Mouse (Mus musculus) MEL (cell line): ENCODE data around the gene Cisd3. TPM values are rescaled to one million over a fixed set of nuclear protein-coding genes. Genes with fewer than 3 reads are reported as not detected.

Experiments
- DNase-seq: peaks from one replicate; pipeline ENCODE4 v3.0.0; 2011; ENCODE audit warnings: low read depth, low spot score
- H3K27ac ChIP-seq: 2 replicates; pipeline ENCODE4 v1.5.1; 2012; ENCODE audit warnings: low read depth, mild to moderate bottlenecking, control low read depth, low read length, moderate library complexity; ENCODE audit not compliant: control insufficient read depth
- H3K27me3 ChIP-seq, 2 experiments: fragments of 150-350 bp in 1 of 2; sonication (generic) in 1 of 2; 2 replicates each; pipeline ENCODE4 v1.6.1; 2012; ENCODE audit warnings: low read length in 2 of 2, mild to moderate bottlenecking in 2 of 2, improper control_type of control experiment in 1 of 2, moderate library complexity in 1 of 2; ENCODE audit not compliant: insufficient read depth in 2 of 2, control insufficient read depth in 1 of 2
- H3K36me3 ChIP-seq, 2 experiments: 2 replicates each; pipeline ENCODE4 v1.6.1; 2012 to 2014; ENCODE audit warnings: low read length in 2 of 2, improper control_type of control experiment in 1 of 2, inconsistent platforms in 1 of 2, mild to moderate bottlenecking in 1 of 2; ENCODE audit not compliant: insufficient read depth in 2 of 2, control insufficient read depth in 1 of 2
- H3K4me1 ChIP-seq, 2 experiments: fragments of 150-350 bp in 1 of 2; sonication (generic) in 1 of 2; 2 replicates each; pipeline ENCODE4 v1.6.1; 2012; ENCODE audit warnings: low read length in 2 of 2, improper control_type of control experiment in 1 of 2, mild to moderate bottlenecking in 1 of 2; ENCODE audit not compliant: insufficient read depth in 2 of 2, control insufficient read depth in 1 of 2
- H3K4me3 ChIP-seq, 2 experiments: fragments of 150-350 bp in 1 of 2; sonication (generic) in 1 of 2; 2 replicates each; pipeline ENCODE4 v1.5.1; 2012; ENCODE audit warnings: low read depth in 2 of 2, low read length in 2 of 2, mild to moderate bottlenecking in 2 of 2, moderate library complexity in 2 of 2, control low read depth in 1 of 2, improper control_type of control experiment in 1 of 2; ENCODE audit not compliant: control insufficient read depth in 1 of 2, insufficient read depth in 1 of 2
- H3K79me2 ChIP-seq: 2 replicates; pipeline ENCODE4 v1.6.1; 2012; ENCODE audit warnings: mild to moderate bottlenecking, low read length, moderate library complexity; ENCODE audit not compliant: control insufficient read depth, poor library complexity, insufficient read depth
- H3K9ac ChIP-seq: 2 replicates; pipeline ENCODE4 v1.6.1; 2012; ENCODE audit warnings: low read depth, mild to moderate bottlenecking, control low read depth, low read length, moderate library complexity; ENCODE audit not compliant: control insufficient read depth, poor library complexity, severe bottlenecking
- H3K9me3 ChIP-seq: fragments of 150-350 bp; sonication (generic); replicated peaks from 2 replicates; pipeline ENCODE4 v1.6.1; 2012; ENCODE audit warnings: mild to moderate bottlenecking, low read length, improper control_type of control experiment, moderate library complexity; ENCODE audit not compliant: insufficient read depth
- BHLHE40 ChIP-seq: IDR thresholded peaks from 2 replicates; pipeline ENCODE4 v1.6.1; 2012; ENCODE audit warnings: low read depth, mild to moderate bottlenecking, inconsistent platforms, low read length, improper control_type of control experiment, borderline replicate concordance
- EP300 ChIP-seq, 2 experiments: IDR thresholded peaks; 2 replicates each; pipeline ENCODE4 v1.6.1; 2011; ENCODE audit warnings: improper control_type of control experiment in 2 of 2, low read length in 2 of 2, low read depth in 1 of 2, mild to moderate bottlenecking in 1 of 2
- ETS1 ChIP-seq: IDR thresholded peaks from 2 replicates; pipeline ENCODE4 v1.6.1; 2012; ENCODE audit warnings: low read depth, mild to moderate bottlenecking, inconsistent platforms, low read length, improper control_type of control experiment, moderate library complexity
- GATA1 ChIP-seq: IDR thresholded peaks from 2 replicates; pipeline ENCODE4 v1.6.1; 2011; ENCODE audit warnings: low read depth, low read length, improper control_type of control experiment
- HCFC1 ChIP-seq: IDR thresholded peaks from 2 replicates; pipeline ENCODE4 v1.6.1; 2012; ENCODE audit warnings: low read depth, mild to moderate bottlenecking, inconsistent platforms, low read length, improper control_type of control experiment, moderate library complexity
- JUND ChIP-seq: IDR thresholded peaks from 2 replicates; pipeline ENCODE4 v1.6.1; 2011; ENCODE audit warnings: low read depth, mild to moderate bottlenecking, improper control_type of control experiment, low read length
- MAFK ChIP-seq: IDR thresholded peaks from 2 replicates; pipeline ENCODE4 v1.6.1; 2011; ENCODE audit warnings: low read depth, mild to moderate bottlenecking, low read length, improper control_type of control experiment, borderline replicate concordance
- MAX ChIP-seq: IDR thresholded peaks from 2 replicates; pipeline ENCODE4 v1.6.1; 2011; ENCODE audit warnings: low read length, improper control_type of control experiment
- MAZ ChIP-seq: IDR thresholded peaks from 2 replicates; pipeline ENCODE4 v1.6.1; 2012; ENCODE audit warnings: low read depth, mild to moderate bottlenecking, inconsistent platforms, low read length, improper control_type of control experiment
- MYB ChIP-seq: IDR thresholded peaks from 2 replicates; pipeline ENCODE4 v1.6.1; 2011; ENCODE audit warnings: mild to moderate bottlenecking, low read depth, low read length, improper control_type of control experiment
- NRF1 ChIP-seq: IDR thresholded peaks from 2 replicates; pipeline ENCODE4 v1.6.1; 2014; ENCODE audit warnings: low read depth, mild to moderate bottlenecking, inconsistent platforms, low read length, improper control_type of control experiment, moderate library complexity; ENCODE audit not compliant: poor library complexity, insufficient read depth, severe bottlenecking
- POLR2A ChIP-seq, 2 experiments: IDR thresholded peaks; 2 replicates each; pipeline ENCODE4 v1.6.1; 2011 to 2012; ENCODE audit warnings: low read length in 2 of 2, mild to moderate bottlenecking in 2 of 2, control low read depth in 1 of 2, improper control_type of control experiment in 1 of 2, low read depth in 1 of 2, moderate library complexity in 1 of 2; ENCODE audit not compliant: control insufficient read depth in 1 of 2, insufficient read depth in 1 of 2, poor library complexity in 1 of 2
- POLR2AphosphoS2 ChIP-seq: IDR thresholded peaks from 2 replicates; pipeline ENCODE4 v1.6.1; 2011; ENCODE audit warnings: low read length, improper control_type of control experiment
- RAD21 ChIP-seq: IDR thresholded peaks from 2 replicates; pipeline ENCODE4 v1.6.1; 2011; ENCODE audit warnings: mild to moderate bottlenecking, low read depth, low read length, improper control_type of control experiment
- SMC3 ChIP-seq: IDR thresholded peaks from 2 replicates; pipeline ENCODE4 v1.6.1; 2011; ENCODE audit warnings: low read depth, low read length, improper control_type of control experiment
- TAL1 ChIP-seq: IDR thresholded peaks from 2 replicates; pipeline ENCODE4 v1.6.1; 2012; ENCODE audit warnings: mild to moderate bottlenecking, inconsistent platforms, low read length, moderate library complexity, mixed read lengths
- TBP ChIP-seq: IDR thresholded peaks from 2 replicates; pipeline ENCODE4 v1.8.0; 2011; ENCODE audit warnings: low read depth, low read length, improper control_type of control experiment
- ZKSCAN1 ChIP-seq: IDR thresholded peaks from 2 replicates; pipeline ENCODE4 v1.6.1; 2012; ENCODE audit warnings: low read depth, mild to moderate bottlenecking, inconsistent platforms, low read length, improper control_type of control experiment, moderate library complexity
- polyA plus RNA-seq, 2 experiments: library from polyadenylated mRNA; stranded (reverse) in 1 of 2; unstranded in 1 of 2; fragments of >175 nt in 1 of 2; fragments of >200 nt in 1 of 2; gene quantifications; 2 replicates each; pipeline versions ENCODE4 v1.2.1 to v1.2.4; 2012; ENCODE audit warnings: low replicate concordance in 2 of 2, low read depth in 1 of 2; ENCODE audit not compliant: insufficient read length in 2 of 2, insufficient read depth in 1 of 2, missing spikeins in 1 of 2
- total RNA-seq: library from RNA; depleted of rRNA; stranded (reverse); fragments of 300-350 nt; gene quantifications from 2 replicates; pipeline ENCODE4 v1.2.3, GENCODE M21; 2012

Cisd3 gene
- total and polyA plus RNA-seq, 3 experiments = 1.7 to 6.1 TPM; not detected in 1

GRCm38 (mm10) chr11:97696669-97697068 is 11.0 kb downstream of the Cisd3 start:
- Histone ChIP-seq H3K9ac (no peak overlapping the region), H3K36me3 (peaks cover 0 to under 1% of the 10 kb centered on the region in 2 experiments; a peak in 2 of 4 replicates), H3K9me3 (no peaks in the 10 kb centered on the region), H3K27me3 (no peaks in the 10 kb centered on the region), H3K79me2 (peaks cover 8% of the 10 kb centered on the region; the same call in 1 of the 2 replicates), H3K4me3 (no peak overlapping the region), H3K27ac (no peak overlapping the region), H3K4me1 (peaks cover 0 to 13% of the 10 kb centered on the region in 2 experiments; a peak in 3 of 4 replicates)
- TF ChIP-seq TAL1 (no peak), SMC3 (no peak), ZKSCAN1 (no peak), HCFC1 (no peak), MAFK (no peak), ETS1 (no peak), MYB (no peak), EP300 (IDR thresholded peaks at IDR 0.05; ENCODE audit: low read depth in 1 of 2, low read length in 2 of 2) (no peak), RAD21 (no peak), POLR2A (IDR thresholded peaks at IDR 0.05; ENCODE audit: control insufficient read depth in 1 of 2, insufficient read depth in 1 of 2, low read depth in 1 of 2, low read length in 2 of 2, poor library complexity in 1 of 2) (no peak)
- no peak for DNase-seq

DNA sequence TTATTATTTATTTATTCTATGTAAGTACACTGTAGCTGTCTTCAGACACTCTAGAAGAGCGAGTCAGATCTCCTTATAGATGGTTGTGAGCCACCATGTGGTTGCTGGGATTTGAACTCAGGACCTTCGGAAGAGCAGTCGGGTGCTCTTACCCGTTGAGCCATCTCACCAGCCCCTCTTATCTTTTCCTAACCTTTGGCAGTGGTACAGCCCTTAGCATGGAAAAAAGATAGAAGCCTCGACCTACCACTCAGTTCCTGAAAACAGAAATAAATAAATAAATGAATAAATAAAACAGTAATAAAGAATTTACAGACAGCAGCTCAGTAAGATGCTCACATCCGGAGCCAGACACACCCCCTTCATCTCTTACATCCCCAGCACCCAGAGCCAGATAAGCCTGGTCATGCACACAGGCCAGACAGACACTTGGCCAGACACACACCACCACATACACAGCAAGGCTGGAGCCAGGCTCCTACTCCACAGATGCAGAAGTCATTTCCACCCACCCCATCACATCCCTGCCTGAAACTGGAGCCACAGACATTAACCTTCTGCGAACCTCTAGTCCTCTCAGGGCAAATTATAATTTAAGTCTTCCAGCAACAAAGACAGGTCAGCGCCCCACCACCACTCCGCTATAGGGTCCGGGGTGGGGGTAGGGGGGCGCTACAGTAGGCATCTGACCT is 11.7 kb downstream of the Cisd3 start:
- Histone ChIP-seq H3K36me3 (no peaks in the 10 kb centered on the region; a peak in 1 of 4 replicates), H3K79me2 (peaks cover 8% of the 10 kb centered on the region; the same call in 1 of the 2 replicates), H3K9ac (no peak overlapping the region), H3K4me1 (peaks cover 0 to 13% of the 10 kb centered on the region in 2 experiments; a peak in 3 of 4 replicates), H3K27ac (no peak overlapping the region), H3K27me3 (no peaks in the 10 kb centered on the region), H3K4me3 (no peak overlapping the region), H3K9me3 (no peaks in the 10 kb centered on the region)
- peak; percentile 47 for DNase-seq
- TF ChIP-seq ETS1 (no peak), GATA1 (peak; percentile 46; the same call in 1 of the 2 replicates), BHLHE40 (no peak), TBP (peak; percentile 94), MAZ (no peak), RAD21 (no peak)

GRCm38 (mm10) chr11:97697891-97698529 is 12.4 kb downstream of the Cisd3 start:
- H3K9me3 ChIP-seq = no peaks in the 10 kb centered on the region
- no peak overlapping the region for H3K27ac ChIP-seq
- no peaks in the 10 kb centered on the region for H3K27me3 ChIP-seq
- no peaks in the 10 kb centered on the region; a peak in 1 of 4 replicates for H3K36me3 ChIP-seq
- H3K4me3 ChIP-seq = no peak overlapping the region; a peak in 1 of 4 replicates
- peaks cover 8% of the 10 kb centered on the region; the same call in 1 of the 2 replicates for H3K79me2 ChIP-seq
- no peak for DNase-seq
- H3K9ac ChIP-seq = no peak overlapping the region; the same call in 1 of the 2 replicates
- TF ChIP-seq EP300 (IDR thresholded peaks at IDR 0.05; ENCODE audit: low read depth in 1 of 2, low read length in 2 of 2) (no peak), NRF1 (no peak), JUND (no peak), ZKSCAN1 (no peak), POLR2AphosphoS2 (no peak), MAX (no peak)
- peaks cover 0 to 13% of the 10 kb centered on the region in 2 experiments; a peak in 3 of 4 replicates for H3K4me1 ChIP-seq
